Mouse (Mus musculus) granulocyte monocyte progenitor cell, adult 5-6 weeks (primary cell): ENCODE measurements around the gene Atl2. TPM values are rescaled to one million over a fixed set of nuclear protein-coding genes. Genes with fewer than 3 reads are reported as not detected.

Experiments
- ATAC-seq: replicated peaks from 2 replicates; pipeline ENCODE4 v1.8.0; 2016; ENCODE audit warnings: mild to moderate bottlenecking, moderate TSS enrichment, inconsistent platforms; ENCODE audit not compliant: poor library complexity, severe bottlenecking
- total RNA-seq, 2 experiments: library from RNA; stranded (forward) in 1 of 2; stranded (reverse) in 1 of 2; fragments of 200-712, 200-1000 nt in 1 of 2; fragments of >200 nt in 1 of 2; fragmentation: Nextera tagmentation in 1 of 2; gene quantifications; 2 replicates each; pipeline ENCODE4 v1.2.3; 2014 to 2017

Gene Atl2
- total RNA-seq (2014; fragmentation: Nextera tagmentation) = 25.1 and 25.4 TPM in 2 replicates
- 33.5 and 40.1 TPM in 2 replicates for total RNA-seq (2017)

DNA sequence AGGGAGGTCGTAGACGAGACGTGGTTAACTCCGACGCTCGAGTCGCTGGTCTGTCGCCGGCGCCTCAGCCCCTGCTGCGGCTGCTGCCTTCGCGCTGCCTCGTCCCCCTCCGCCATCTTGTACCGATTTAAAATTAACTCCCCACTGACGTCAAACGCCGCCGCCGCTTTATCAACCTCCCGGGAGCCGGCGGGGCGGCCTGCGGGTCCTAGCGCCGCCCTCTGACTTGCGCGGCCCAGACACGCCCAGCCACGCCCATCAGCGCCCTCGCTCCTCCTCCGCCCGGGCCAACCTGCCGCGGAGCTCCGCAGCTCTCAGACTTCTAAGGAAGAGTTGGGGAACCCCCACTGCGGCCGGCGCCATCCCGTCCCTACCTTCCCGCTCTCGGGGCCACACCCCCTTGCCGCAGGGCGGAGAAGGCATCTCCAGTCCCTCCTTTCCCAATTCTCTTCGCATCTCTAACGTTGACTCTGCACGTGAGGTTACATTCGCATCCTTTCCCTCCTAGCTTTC is at the start of gene Atl2:
Gene Atl2, minus strand, starts transcription at position 213 of the 513 bp plus-strand sequence.
- ATAC-seq = peak; percentile 89

DNA sequence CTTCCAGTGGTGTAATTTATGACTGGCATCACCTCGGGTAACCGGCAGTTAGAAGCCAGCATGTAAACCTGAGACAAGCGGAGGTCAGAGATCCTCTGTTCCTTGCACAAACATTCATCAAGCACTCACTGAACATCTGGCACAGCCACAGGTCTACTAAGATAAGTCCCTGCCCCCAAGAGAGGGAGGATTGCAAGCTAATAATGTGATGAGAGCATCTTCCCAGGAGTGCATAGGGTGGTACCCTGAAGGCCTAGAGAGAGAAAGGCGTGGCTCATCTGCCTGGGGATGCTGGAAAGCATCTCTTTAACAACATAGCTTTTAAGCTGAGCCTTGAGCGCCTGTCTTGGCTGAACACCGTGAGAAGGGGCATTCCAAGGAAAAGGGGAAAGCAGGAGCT is 48.9 kb upstream of the Atl2 start:
- ATAC-seq = no peak

DNA sequence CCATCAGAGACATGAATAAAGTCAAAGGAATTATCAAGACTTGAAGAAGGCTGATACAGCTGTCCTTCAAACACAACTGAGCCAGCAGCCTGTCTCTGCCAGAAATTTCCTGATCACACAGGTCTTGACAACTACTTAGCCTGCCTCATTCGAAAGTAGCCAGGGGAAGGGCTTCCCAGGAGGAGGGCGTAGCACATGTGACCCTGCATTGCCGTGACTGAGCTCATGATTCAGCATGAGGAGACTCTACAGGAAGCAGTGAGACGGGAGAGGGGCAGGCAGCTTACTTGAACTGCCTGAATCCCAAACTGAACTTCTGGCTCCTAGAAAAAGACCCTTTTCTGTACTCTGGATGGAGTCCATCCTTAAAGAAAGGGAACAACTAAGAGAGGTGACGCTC is 46.5 kb upstream of the Atl2 start:
- peak; percentile 27; the same call in 1 of the 2 replicates for ATAC-seq

DNA sequence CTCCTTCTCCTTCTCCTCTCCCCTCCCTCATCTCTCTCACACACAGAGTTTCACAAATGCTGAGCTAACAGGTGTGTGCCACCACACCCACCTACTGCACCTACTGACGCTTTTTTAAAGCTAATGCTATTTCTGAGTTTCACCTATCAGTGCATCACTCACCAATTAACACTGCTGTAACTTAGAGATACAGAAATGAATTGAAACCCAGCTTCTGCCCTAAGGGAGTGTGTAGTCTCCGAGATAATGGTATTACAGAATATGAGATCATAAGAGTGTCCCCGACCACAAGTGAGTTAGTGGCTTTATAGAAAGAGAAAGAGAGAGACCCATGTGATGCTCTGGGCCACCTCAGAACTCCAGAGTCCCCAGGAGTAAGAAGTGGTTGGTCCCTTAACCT is 43.2 kb upstream of the Atl2 start:
- ATAC-seq = no peak

DNA sequence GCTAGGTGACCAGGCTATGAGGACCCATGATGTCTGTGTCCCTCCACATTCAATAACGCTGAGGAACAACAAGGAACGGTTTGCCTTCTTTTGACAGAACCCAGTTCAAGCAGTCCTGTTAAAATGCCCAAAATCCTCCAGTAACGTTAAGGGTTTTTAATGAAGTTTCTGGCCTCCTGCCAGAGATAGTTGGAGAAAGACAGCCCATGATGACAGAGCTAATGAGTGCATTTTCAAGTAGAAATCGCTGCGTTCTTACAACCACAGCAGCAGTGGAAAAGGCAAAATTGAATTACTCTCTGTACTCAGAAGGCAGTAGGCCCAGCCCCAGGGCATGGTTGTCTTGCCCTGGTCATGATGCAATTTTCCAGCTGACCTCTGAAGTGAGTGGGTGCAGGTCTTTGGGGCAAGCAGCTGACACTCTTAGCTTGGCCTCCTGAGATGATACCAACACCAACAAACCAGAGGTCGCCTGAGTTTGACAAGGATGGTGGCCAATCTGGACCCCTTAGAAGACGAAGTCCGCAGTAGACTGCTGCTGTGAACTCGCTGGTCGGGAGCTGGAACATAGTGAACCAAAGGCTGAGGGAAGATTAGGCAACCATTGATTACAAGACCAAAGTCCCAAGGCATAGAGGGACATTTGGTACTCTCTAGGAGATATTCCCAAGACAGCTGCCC is 42.1 kb upstream of the Atl2 start:
- ATAC-seq = no peak

DNA sequence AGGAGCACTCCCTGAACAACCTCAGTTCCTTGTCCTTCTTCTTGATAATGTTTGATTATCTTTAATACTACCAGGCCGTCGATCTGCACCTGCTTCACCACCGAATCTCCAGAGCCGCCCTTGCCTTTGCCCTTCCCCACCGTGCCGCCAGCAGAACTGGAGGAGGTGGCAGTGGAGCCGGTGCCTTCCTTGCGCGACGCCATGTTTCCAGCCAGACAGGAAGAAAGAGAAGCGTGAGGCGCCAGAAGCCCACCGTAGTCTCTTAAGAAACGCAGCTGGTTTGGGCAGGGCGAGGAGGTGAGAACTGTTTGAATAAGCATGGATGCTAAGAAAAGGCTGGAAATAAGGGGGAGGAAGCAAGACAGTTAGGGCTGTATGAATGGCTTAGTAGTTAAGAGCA is 38.4 kb upstream of the Atl2 start:
- ATAC-seq = peak; percentile 53

DNA sequence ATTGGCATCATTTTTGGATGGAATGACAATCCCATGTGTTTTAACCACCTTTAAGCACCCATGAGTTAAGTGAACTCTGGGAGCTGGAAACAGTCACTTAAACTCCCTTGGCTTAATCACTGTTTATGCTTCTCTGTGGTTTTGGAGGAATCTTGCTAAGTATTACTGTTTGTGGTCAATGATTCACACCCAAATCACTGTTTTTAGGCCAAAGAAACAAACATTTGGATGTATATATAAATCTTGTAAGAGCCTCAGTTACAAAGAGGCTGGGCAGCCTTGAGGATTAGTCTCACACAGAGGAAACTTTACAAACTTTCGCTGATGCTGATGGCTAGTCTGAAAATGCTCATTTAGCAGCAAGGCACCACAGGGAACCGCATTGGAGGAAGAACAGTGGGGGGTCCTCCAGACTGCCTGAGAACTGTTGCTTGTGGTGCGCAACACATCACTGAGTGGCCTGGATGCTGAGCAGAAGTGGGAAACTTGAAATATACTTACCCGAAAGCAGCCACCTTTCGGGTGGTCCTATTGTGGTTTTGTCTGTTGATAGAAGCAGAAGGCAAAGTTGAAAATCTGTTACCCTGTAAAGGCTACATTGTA is 36.9 kb upstream of the Atl2 start:
- ATAC-seq = no peak

DNA sequence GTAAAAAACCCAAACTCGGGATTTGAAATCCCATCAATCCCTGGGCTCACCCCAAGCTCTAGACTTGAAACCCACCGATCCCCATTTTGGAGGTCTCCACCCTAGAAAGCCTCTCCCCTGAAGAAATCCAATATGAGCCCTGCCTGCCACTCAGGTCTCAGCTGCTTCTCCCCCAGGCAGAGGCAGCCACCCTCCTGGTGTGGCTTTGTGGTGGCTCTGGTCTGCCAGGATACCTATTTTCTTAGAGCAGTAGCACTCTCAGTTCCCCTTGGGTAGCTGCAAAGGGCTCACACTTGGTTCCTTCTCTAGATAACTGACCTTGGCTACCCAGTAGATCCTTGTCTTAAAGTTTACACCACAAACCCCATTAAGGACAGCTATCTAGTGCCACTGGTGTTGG is 31.2 kb upstream of the Atl2 start:
- ATAC-seq = peak; percentile 93

DNA sequence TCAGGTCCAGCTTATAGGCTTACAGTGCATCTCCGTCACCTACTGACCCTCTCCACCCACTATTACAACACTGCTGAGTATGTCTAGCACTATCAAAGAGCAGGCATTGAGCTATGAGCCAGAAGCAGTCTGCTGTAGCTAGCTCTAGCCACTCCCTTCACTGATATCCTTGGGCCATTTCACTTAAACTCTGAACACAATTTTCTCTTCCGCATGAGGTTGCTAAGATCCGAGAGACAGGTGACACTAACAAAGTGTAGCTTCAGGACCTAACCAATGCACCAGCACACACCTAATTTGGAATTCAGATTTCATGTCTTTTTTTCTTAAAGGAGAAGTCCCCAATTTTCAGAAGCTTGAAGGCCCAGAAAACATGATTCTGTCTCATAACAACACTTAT is 30.6 kb upstream of the Atl2 start:
- no peak for ATAC-seq

DNA sequence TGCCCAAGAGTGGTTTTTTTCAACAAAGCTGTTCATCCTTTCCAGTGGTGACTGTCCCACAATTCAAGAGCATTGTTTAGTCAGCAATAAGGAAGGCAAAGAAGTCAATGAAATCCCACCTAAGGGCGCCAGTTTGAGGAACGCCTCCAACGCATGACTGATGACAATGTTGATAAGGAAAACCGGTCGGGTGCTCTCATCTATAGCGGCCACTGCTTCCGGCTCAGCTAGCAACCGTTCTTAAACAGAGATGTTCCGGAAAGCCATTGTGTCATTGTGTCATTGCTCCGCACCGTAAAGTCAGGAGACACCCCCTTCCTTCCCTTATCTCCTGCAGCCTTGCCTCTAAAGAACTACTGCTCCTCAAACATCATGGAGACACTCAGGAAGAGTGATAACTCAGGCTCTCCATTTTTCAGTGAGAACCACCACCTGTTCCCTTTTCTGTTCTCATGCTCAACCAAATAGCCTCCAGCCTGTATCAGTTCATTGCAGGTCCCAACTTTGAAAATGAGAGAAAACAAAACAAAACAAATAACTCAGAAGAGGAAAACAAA is 30.0 kb upstream of the Atl2 start:
- ATAC-seq = peak; percentile 26

DNA sequence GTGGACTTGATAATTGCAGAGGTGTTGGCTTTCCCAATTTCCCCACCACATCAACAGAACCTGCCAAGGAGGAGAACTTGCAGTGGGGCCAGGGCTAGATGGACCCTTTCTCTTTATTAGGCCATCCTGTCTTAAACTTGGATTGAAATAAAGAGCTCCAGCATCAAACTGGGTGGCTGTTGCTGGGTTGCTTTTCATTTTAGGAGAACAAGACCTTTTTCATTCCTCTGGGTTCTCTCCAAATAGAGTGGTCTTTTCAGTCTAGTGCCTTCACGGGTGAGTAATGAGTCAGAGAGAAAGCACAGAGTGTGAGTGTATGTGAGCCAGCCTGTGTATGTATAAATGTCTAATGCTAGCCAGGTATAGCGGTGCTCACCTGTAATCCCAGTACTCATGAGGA is 24.4 kb upstream of the Atl2 start:
- ATAC-seq = no peak

DNA sequence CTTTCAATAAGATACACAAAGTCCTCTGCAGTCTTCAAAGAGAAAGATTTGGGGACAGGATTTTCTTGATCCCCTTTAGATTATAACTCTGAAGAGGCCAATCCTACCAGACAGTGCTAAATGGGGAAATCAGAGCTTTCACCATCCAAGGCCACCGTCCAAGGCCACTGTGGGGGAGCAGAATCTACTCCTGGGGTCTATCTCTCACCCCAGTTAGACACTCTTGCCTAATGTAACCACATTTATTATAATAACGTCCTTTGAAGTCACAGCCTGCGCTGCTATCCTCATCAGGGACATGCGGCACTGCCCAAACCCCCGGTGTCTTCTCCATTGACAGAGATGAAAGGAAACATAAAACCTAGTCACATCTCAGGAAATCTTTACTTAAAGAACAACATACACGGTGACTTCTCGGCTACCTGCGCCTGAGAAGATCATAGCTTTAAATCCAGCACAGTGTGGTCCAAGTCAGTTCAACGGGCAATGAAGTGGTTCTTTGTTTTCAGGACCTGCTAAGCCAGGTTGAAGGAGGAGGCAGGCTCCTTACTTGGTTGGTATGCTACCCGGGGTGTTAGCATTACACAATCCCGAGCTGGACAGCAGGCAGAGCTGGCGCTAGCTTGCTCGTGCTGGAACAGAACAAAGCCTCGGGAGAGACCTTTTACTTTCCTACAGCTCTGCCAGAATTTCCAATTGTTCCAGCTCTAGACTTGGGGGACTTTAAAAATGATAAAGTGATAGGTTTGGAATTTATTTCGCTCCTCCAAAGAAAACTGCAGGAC is 23.8 kb upstream of the Atl2 start:
- ATAC-seq = peak; percentile 79

DNA sequence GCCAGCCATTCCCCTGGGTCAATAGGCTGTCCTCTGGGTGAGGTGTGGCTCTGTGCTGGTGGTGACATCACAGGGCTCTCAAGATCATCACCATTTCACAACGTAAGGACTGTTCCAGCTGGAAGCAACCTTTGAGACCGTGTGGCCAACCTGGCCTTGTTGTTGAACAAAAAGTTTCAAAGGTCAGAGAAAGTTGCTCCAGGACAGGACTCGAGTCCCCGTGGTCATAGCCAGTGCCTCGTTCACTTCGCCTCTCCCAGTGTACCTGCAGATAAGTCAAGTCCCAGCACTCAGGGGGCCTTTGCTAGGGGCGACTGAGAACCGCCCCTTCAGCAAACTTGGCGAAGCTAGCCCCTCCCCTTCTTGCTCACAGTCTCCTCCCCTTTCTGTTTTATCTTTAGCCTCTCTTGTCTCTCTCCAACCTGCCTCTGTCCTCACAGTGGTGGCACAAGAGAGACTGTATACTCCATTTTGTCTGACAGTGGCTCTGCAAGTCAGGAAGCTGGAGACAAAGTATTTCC is 22.6 kb upstream of the Atl2 start:
- ATAC-seq = peak; percentile 18; the same call in 1 of the 2 replicates

DNA sequence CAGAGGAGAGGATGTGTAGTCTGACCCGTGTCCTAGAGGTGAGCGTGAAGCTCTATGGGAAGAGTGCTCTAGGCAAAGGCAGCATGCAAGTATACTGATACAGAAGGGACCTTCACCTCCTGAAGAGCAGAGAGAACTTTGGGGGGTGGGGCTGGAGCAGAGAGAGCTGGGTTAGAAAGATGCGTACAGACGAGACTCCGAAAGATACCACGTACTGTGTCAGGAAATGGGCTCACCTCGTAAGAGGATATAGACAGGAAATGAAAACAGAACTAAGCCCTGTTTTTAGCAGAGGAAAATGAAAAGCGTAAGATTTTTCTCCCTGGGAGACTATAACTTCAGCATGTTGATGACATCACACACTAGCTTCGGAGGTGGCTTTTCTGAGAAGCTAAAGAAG is 21.1 kb upstream of the Atl2 start:
- ATAC-seq = peak; percentile 47

DNA sequence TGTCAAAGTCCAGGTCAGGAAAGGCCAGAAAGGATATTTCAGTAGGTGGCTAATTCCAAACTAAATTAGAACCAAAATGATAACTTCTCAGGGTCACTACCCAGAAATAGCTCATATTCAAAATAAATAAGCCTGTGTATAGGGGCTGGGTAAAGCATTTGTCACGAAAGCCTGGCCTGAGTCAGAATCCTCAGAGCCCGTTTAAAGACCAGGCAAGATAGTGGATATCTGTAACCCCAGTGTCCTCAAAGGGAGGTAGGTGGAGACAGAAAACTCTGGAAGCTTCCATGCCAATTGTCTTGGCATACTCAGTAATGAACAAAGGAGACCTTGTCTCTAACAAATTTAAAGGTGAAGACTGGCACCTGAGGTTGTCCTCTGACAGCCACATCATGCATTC is 16.3 kb upstream of the Atl2 start:
- ATAC-seq = no peak

DNA sequence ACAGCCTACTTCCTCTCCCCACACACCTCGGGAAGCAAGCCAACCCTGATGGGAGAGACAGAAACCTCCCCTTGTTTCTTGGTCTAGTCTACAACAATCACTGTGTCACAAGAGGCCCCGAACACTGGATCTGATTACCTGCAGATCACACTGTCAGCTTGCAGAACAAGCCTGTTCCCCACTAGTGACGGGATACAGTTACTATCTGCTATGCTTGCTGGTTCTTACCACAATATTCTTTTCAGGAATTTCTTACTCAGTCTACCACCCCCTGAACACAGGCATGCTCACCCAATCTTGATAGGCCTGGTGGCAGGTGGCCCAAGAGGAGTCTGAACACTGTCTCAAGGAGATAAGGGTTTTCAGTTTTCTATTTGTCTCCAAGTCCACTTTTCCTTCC is 15.8 kb upstream of the Atl2 start:
- no peak for ATAC-seq

DNA sequence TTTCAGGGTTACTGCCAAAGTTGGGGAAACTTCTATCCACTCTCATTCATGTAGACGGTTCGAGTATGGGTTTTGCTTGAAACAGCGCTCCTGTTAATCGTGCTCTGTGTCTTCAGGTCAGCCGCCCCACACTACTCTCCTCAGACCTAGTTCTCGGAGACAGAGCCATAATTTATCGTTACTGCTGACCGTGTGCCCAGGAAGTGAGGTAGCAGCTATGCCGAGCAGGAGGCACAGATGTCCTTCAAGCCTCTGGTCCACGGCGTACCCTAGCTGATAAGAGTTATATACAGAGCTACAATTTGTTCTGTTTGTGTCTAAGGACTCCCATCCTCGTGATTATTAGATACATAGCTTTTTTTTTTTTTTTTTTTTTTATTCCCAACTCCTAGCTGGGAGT is 13.6 kb upstream of the Atl2 start:
- no peak for ATAC-seq

DNA sequence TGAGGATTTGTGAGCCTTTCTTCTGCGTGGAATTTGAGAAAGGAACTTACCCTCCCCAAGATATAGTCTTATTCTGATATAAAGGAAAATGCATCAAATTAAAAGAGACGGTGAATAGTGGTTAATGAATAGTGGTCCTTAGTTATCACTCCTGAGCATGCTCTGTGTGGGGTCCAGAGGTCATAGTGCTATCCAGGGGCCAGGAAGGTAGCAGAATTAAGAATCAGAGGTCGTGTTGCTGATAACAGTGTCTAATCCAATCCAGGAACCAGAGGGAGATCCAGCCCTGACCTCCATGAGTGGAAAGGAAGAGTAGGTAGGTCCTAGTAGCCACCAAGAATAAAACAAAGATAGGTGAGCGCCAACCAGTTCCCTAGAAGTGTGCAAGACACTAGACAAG is 11.8 kb upstream of the Atl2 start:
- ATAC-seq = no peak

DNA sequence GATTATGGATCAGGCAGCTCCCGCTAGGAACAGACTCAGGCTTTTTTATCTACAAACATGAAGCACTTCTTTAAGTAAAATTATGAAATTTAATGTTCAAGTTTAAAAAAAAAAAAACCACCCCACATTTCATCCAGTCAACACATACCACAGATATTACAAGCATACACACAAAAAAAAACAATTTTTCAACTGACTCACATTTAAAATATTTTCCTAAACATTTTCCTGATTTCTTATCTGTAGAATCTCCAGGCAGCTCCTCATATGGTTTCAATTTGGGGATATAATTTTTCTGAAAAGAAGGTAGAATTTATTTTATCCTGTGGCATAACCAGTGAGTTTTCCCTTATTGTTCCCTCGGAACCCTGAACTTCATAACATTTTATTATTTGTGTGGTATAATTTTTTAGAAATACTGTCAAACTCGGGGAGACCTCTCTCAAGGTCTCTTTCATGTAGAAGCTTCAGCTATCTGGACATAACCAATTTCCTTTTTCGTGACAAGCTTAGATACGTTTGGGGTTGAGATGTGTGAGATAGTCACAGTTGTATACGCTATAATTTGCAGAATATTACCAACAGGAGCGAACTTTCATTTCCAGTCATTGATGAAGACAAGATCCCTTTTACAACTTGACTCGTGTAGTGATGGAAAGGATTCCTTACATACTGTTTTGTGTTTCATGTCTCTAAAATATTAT is 11.0 kb upstream of the Atl2 start:
- ATAC-seq = no peak

DNA sequence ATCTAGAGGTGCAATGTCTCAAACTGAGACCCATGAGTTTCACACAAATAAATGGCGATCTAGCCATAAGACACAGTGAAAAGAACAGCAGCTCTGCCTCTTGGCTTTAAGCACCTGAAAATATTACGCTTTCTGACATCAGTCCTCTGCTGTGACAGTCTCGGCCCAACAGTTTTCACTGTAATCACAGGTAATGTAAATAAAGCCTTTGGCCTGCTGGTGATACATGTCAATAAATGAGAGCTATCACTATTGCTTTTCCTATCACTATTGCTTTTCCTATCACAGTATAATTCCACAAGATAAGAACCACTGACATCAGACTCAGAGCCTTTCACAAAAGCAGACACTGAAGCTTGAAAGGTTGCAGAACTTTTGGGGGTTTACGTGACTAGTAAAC is 8.7 kb upstream of the Atl2 start:
- ATAC-seq = no peak
